Mouse (Mus musculus): ENCODE results near the gene Sh3bp2. TPM values are rescaled to one million over a fixed set of nuclear protein-coding genes. Genes with fewer than 3 reads are reported as not detected.
A peak's percentile ranks its signal among the peaks of the same experiment; 100 is the strongest.
"Not testable (repeated sequence)": the region's sequence is repeated elsewhere in the genome, so short reads cannot be mapped to it uniquely, and the experiment has no call there.

The Sh3bp2 gene
- total RNA-seq, 4 experiments from 2014 or later = 3.8 to 13.5 (median 8.5) TPM

- peak; percentile 73 for DNase-seq (ENCODE audit: low spot score in 2 of 2)
These were observed 40.1 kb downstream of the Sh3bp2 start for GRCm38 (mm10) chr5:34565545-34566283.

- no peak for DNase-seq (ENCODE audit: low spot score in 2 of 2)
These were observed 45.9 kb downstream of the Sh3bp2 start for GRCm38 (mm10) chr5:34571551-34571950.

- not testable (repeated sequence) for DNase-seq (ENCODE audit: low spot score in 2 of 2)
These were observed 46.9 kb downstream of the Sh3bp2 start for GRCm38 (mm10) chr5:34572568-34572967.

- peak; percentile 96 to 98 for DNase-seq (ENCODE audit: low spot score in 2 of 2)
These were observed 47.9 kb downstream of the Sh3bp2 start, which contains the start of gene Add1 for GRCm38 (mm10) chr5:34573268-34574221. TSS of gene Add1 (plus strand) at chr5:34573664.

- no peak for DNase-seq (ENCODE audit: low spot score in 2 of 2)
These were observed 49.1 kb downstream of the Sh3bp2 start for GRCm38 (mm10) chr5:34574721-34575120.

- no peak for DNase-seq (ENCODE audit: low spot score in 2 of 2)
These were observed 50.6 kb downstream of the Sh3bp2 start for GRCm38 (mm10) chr5:34576286-34576685.

- no peak for DNase-seq (ENCODE audit: low spot score in 2 of 2)
These were observed 52.5 kb downstream of the Sh3bp2 start for GRCm38 (mm10) chr5:34578038-34578655.

GRCm38 (mm10) chr5:34579377-34579776 lies 53.7 kb downstream of the Sh3bp2 start:
- DNase-seq (ENCODE audit: low spot score in 2 of 2) = no peak

GRCm38 (mm10) chr5:34581671-34582313 lies 56.2 kb downstream of the Sh3bp2 start:
- peak; percentile 26 to 38 for DNase-seq (ENCODE audit: low spot score in 2 of 2)

GRCm38 (mm10) chr5:34582314-34582675 lies 56.7 kb downstream of the Sh3bp2 start:
- DNase-seq (ENCODE audit: low spot score in 2 of 2) = no peak

- no peak for DNase-seq (ENCODE audit: low spot score in 2 of 2)
These were observed 59.6 kb downstream of the Sh3bp2 start for GRCm38 (mm10) chr5:34585216-34585615.

- DNase-seq (ENCODE audit: low spot score in 2 of 2) = no peak
These were observed 62.2 kb downstream of the Sh3bp2 start for GRCm38 (mm10) chr5:34587881-34588280.

GRCm38 (mm10) chr5:34590059-34590458 lies 64.4 kb downstream of the Sh3bp2 start:
- DNase-seq (ENCODE audit: low spot score in 2 of 2) = no peak

GRCm38 (mm10) chr5:34590702-34591101 lies 65.1 kb downstream of the Sh3bp2 start:
- no peak for DNase-seq (ENCODE audit: low spot score in 2 of 2)

GRCm38 (mm10) chr5:34591388-34592004 lies 65.9 kb downstream of the Sh3bp2 start:
- DNase-seq (ENCODE audit: low spot score in 2 of 2) = no peak

- DNase-seq (ENCODE audit: low spot score in 2 of 2) = not testable (repeated sequence)
These were observed 66.6 kb downstream of the Sh3bp2 start for GRCm38 (mm10) chr5:34592224-34592623.

GRCm38 (mm10) chr5:34592666-34593065 lies 67.0 kb downstream of the Sh3bp2 start:
- DNase-seq (ENCODE audit: low spot score in 2 of 2) = no peak

- DNase-seq (ENCODE audit: low spot score in 2 of 2) = no peak
These were observed 67.6 kb downstream of the Sh3bp2 start for GRCm38 (mm10) chr5:34593202-34593727.

GRCm38 (mm10) chr5:34604576-34604975 lies 78.9 kb downstream of the Sh3bp2 start:
- no peak for DNase-seq (ENCODE audit: low spot score in 2 of 2)

- no peak for DNase-seq (ENCODE audit: low spot score in 2 of 2)
These were observed 81.7 kb downstream of the Sh3bp2 start for GRCm38 (mm10) chr5:34607100-34607880.
